Mouse (Mus musculus) myocyte (in vitro differentiated cells): ENCODE data around the gene Smco3.

Source experiments
- CEBPB ChIP-seq: IDR thresholded peaks from 2 replicates; pipeline ENCODE4 v1.6.1; 2011; ENCODE audit warnings: mild to moderate bottlenecking, moderate library complexity; ENCODE audit not compliant: poor library complexity, insufficient read depth, severe bottlenecking
- E2F4 ChIP-seq: IDR thresholded peaks from one replicate; pipeline ENCODE4 v1.6.1; 2011; ENCODE audit warnings: mild to moderate bottlenecking, control low read depth, moderate library complexity; ENCODE audit not compliant: insufficient read depth
- MAX ChIP-seq: IDR thresholded peaks from one replicate; pipeline ENCODE4 v1.6.1; 2011; ENCODE audit warnings: low read depth, mild to moderate bottlenecking, control low read depth
- MYOD1 ChIP-seq, 3 experiments: IDR thresholded peaks; one replicate each; pipeline ENCODE4 v1.6.1; 2011; ENCODE audit warnings: control low read depth in 2 of 3, low read depth in 2 of 3, mild to moderate bottlenecking in 2 of 3, moderate library complexity in 1 of 3; ENCODE audit not compliant: insufficient read length in 2 of 3, control insufficient read depth in 1 of 3
- MYOG ChIP-seq, 3 experiments: IDR thresholded peaks; one replicate each; pipeline ENCODE4 v1.6.1; 2011; ENCODE audit warnings: control low read depth in 2 of 3, low read depth in 2 of 3, mild to moderate bottlenecking in 2 of 3; ENCODE audit not compliant: insufficient read length in 2 of 3, control insufficient read depth in 1 of 3, insufficient read depth in 1 of 3
- POLR2A ChIP-seq: IDR thresholded peaks from one replicate; pipeline ENCODE4 v1.6.1; 2011; ENCODE audit warnings: low read depth, mild to moderate bottlenecking, control low read depth, moderate library complexity; ENCODE audit not compliant: insufficient read length
- POLR2AphosphoS2 ChIP-seq: IDR thresholded peaks from one replicate; pipeline ENCODE4 v1.6.1; 2011; ENCODE audit warnings: low read depth, control low read depth; ENCODE audit not compliant: insufficient read length
- REST ChIP-seq: IDR thresholded peaks from one replicate; pipeline ENCODE4 v1.6.1; 2011; ENCODE audit warnings: mild to moderate bottlenecking, control low read depth, moderate library complexity; ENCODE audit not compliant: insufficient read depth, insufficient read length
- SRF ChIP-seq: IDR thresholded peaks from one replicate; pipeline ENCODE4 v1.6.1; 2011; ENCODE audit warnings: low read depth; ENCODE audit not compliant: control insufficient read depth, insufficient read length
- TCF12 ChIP-seq: IDR thresholded peaks from one replicate; pipeline ENCODE4 v1.6.1; 2011; ENCODE audit warnings: mild to moderate bottlenecking, control low read depth; ENCODE audit not compliant: poor library complexity, insufficient read depth, severe bottlenecking
- TCF3 ChIP-seq: IDR thresholded peaks from one replicate; pipeline ENCODE4 v1.6.1; 2011; ENCODE audit warnings: low read depth, control low read depth; ENCODE audit not compliant: insufficient read length
- USF1 ChIP-seq: IDR thresholded peaks from one replicate; pipeline ENCODE4 v1.6.1; 2011; ENCODE audit warnings: low read depth, mild to moderate bottlenecking, control low read depth, moderate library complexity

DNA sequence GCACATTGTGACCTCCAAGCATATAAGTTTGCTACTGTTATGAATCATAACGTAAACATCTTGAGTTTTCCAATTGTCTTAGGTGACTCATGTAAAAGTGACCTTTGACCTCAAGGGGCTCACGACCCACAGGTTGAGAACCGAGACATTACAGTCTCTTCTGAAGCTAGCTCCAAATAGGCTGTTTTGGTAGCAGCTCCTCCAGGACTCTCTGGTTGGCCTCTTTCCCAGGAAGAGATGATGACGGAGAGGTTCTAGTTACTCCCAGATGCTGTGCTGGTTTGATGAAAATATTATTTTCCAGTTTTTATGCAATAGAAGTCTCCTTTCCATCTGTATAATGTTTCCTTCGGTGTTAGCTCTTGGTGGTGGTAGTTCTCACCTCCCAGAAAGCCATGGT, 33.7 kb upstream of the Smco3 start:
- TF ChIP-seq POLR2A, result no peak
- TF ChIP-seq CEBPB, result no peak
- no peak for TF ChIP-seq E2F4
- no peak for TF ChIP-seq TCF12
- no peak for TF ChIP-seq USF1
- no peak for TF ChIP-seq MYOG (IDR thresholded peaks at IDR 0.05; ENCODE audit: control insufficient read depth in 1 of 3, insufficient read depth in 1 of 3, insufficient read length in 2 of 3, low read depth in 2 of 3)
- TF ChIP-seq MAX, result no peak
- no peak for TF ChIP-seq POLR2AphosphoS2
- TF ChIP-seq MYOD1 (IDR thresholded peaks at IDR 0.05; ENCODE audit: control insufficient read depth in 1 of 3, insufficient read length in 2 of 3, low read depth in 2 of 3), result no peak
- no peak for TF ChIP-seq REST
- no peak for TF ChIP-seq TCF3
- TF ChIP-seq SRF, result no peak
